Mouse (Mus musculus) hindbrain, embryonic 15.5 days (tissue): ENCODE data around the gene Idnk. TPM values are rescaled to one million over a fixed set of nuclear protein-coding genes. Genes with fewer than 3 reads are reported as not detected.
A peak's percentile ranks its signal among the peaks of the same experiment; 100 is the strongest.

Source experiments
- ATAC-seq: fragments of 200-750 bp; cut with Nextera tagmentation; 2 replicates; pipeline ENCODE4 v1.8.0; 2017; ENCODE audit warnings: low read depth, moderate number of reproducible peaks, moderate TSS enrichment; ENCODE audit not compliant: low FRiP score
- H3K27ac ChIP-seq: fragments of 300-500 bp; sonication (generic); replicated peaks from 2 replicates; pipeline ENCODE4 v1.5.1; 2015; ENCODE audit warnings: mild to moderate bottlenecking, inconsistent platforms
- H3K27me3 ChIP-seq: fragments of 300-500 bp; sonication (generic); 2 replicates; pipeline ENCODE4 v1.6.1; 2015; ENCODE audit warnings: control low read depth, inconsistent platforms
- H3K36me3 ChIP-seq: fragments of 300-500 bp; sonication (generic); 2 replicates; pipeline ENCODE4 v1.6.1; 2015; ENCODE audit warnings: control low read depth, inconsistent platforms
- H3K4me1 ChIP-seq: fragments of 300-500 bp; sonication (generic); replicated peaks from 2 replicates; pipeline ENCODE4 v1.6.1; 2015; ENCODE audit warnings: control low read depth, inconsistent platforms
- H3K4me2 ChIP-seq: fragments of 300-500 bp; sonication (generic); 2 replicates; pipeline ENCODE4 v1.6.1; 2015; ENCODE audit warnings: moderate library complexity, mild to moderate bottlenecking, inconsistent platforms
- H3K4me3 ChIP-seq: fragments of 300-500 bp; sonication (generic); 2 replicates; pipeline ENCODE4 v1.5.1; 2015; ENCODE audit warnings: mild to moderate bottlenecking, inconsistent platforms
- H3K9ac ChIP-seq: fragments of 300-500 bp; sonication (generic); 2 replicates; pipeline ENCODE4 v1.6.1; 2015; ENCODE audit warnings: inconsistent platforms
- H3K9me3 ChIP-seq: fragments of 300-500 bp; sonication (generic); 2 replicates; pipeline ENCODE4 v1.6.1; 2016; ENCODE audit warnings: control low read depth, inconsistent platforms
- WGBS: fragments of 180-500 bp; shearing (Covaris S2); methylation state at CpG from one replicate; pipeline ENCODE4 v1.1.7; 2015; 5-methylcytosine and 5-hydroxymethylcytosine counted together
- polyA plus RNA-seq: library from polyadenylated mRNA; unstranded; fragments of >200 nt; fragmentation: Nextera tagmentation; extraction: Ambion mirVana; gene quantifications from 2 replicates; pipeline ENCODE4 v1.2.1, GENCODE M21; 2015

Idnk gene
- polyA plus RNA-seq, 1 experiment from 2014 or later: 54.2 TPM

DNA sequence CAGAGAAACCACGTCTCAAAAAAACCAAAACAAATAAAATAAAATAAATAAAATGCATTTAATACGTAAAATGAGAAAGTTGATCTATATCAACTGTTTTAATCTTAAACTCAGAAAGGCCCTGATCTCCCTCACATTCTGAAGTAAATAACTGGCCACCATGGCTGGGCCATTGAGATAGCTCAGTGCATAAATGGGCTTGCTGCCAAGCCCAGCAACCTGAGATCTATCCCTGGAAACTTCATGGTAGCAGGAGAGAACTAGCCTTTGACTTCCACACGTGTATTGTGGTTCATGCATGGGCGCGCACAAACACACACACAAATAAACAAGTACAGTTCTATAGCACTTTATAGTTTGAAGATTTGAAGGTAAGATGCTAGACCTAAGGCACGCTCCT, 43.9 kb downstream of the Idnk start:
- no peak overlapping the region for H3K4me3 ChIP-seq
- H3K9me3 ChIP-seq: no peaks in the 10 kb centered on the region
- peaks cover 10% of the 10 kb centered on the region for H3K4me1 ChIP-seq
- H3K36me3 ChIP-seq: peaks cover 10% of the 10 kb centered on the region; the same call in 1 of the 2 replicates
- ATAC-seq: no peak
- H3K4me2 ChIP-seq: no peak overlapping the region
- no peak overlapping the region for H3K9ac ChIP-seq
- H3K27me3 ChIP-seq: no peaks in the 10 kb centered on the region
- WGBS: 93% methylated on average over 6 of the region's 6 CpGs
- H3K27ac ChIP-seq: no peak overlapping the region

DNA sequence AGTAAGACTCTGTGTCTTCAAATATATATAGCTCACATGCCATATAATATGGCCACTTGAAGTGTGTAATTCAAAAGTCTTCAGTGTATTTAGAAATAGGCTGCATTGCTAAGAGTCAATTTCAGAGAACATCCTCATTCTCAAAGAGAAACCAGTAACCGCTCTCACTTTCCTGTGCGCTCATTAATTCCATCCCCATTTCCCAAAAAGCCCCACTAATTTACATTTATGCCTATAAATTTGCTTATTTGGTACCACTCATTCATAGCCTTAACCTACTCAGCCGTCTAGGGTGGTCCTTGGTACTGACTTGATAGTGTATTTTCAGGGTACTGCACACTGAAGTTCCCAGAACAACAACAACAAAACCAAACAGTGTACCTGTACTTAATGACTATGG, 44.5 kb downstream of the Idnk start:
- no peaks in the 10 kb centered on the region for H3K9me3 ChIP-seq
- no peaks in the 10 kb centered on the region for H3K27me3 ChIP-seq
- WGBS: 93% methylated on average over 3 of the region's 3 CpGs
- no peak for ATAC-seq
- H3K9ac ChIP-seq: no peak overlapping the region
- H3K4me2 ChIP-seq: no peak overlapping the region
- H3K27ac ChIP-seq: no peak overlapping the region
- H3K4me3 ChIP-seq: no peak overlapping the region
- H3K36me3 ChIP-seq: peaks cover 10% of the 10 kb centered on the region; the same call in 1 of the 2 replicates
- peaks cover 10% of the 10 kb centered on the region for H3K4me1 ChIP-seq

DNA sequence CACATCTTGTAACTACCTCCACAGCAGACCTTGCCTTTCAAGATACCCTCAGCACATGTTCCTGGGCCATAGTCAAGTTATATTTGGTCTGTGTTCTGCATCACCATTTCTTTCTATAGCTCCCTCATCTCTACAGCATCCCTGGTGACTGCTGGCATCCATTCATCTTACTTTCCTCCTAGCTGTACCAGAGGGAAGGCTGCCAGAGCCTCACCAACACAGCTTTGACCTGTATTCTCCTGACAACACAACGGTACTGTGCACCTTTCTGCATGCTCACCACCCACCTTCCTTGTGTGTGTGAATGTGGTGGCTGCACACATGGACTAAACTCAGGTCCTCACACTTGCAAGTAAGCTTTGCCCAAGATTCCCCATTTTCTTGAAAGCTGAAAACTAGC, 45.5 kb downstream of the Idnk start:
- Histone ChIP-seq H3K4me2 (no peak overlapping the region), H3K4me1 (peaks cover 10% of the 10 kb centered on the region), H3K4me3 (no peak overlapping the region), H3K27ac (no peak overlapping the region), H3K9ac (no peak overlapping the region), H3K9me3 (no peaks in the 10 kb centered on the region), H3K27me3 (no peaks in the 10 kb centered on the region), H3K36me3 (peaks cover 2% of the 10 kb centered on the region; the same call in 1 of the 2 replicates)
- ATAC-seq: no peak
- WGBS: 83% methylated on average over 1 of the region's 1 CpGs

DNA sequence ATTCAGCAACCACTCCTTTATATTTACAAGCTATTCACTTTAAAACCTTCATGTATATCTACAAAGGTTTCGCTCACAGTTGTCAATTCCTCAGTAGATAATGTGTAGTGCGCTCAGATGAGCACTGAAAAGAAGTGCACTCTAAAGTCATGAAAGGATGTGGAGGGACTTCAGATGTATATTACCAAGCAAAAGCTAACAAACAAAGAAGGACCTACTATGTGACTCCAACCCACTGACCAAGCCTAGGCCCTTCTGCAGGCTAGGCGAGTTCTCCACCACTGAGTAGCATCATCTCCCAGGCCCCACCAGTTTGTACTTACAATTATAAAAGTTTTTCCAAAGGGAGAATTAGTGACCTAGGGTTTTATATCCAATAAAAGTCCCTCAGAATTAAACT, 46.8 kb downstream of the Idnk start:
- Histone ChIP-seq H3K27ac (no peak overlapping the region), H3K4me3 (no peak overlapping the region), H3K27me3 (no peaks in the 10 kb centered on the region), H3K36me3 (no peaks in the 10 kb centered on the region), H3K4me1 (peaks cover 10% of the 10 kb centered on the region), H3K9me3 (no peaks in the 10 kb centered on the region), H3K4me2 (no peak overlapping the region), H3K9ac (no peak overlapping the region)
- ATAC-seq: no peak
- 95% methylated on average over 3 of the region's 3 CpGs for WGBS

DNA sequence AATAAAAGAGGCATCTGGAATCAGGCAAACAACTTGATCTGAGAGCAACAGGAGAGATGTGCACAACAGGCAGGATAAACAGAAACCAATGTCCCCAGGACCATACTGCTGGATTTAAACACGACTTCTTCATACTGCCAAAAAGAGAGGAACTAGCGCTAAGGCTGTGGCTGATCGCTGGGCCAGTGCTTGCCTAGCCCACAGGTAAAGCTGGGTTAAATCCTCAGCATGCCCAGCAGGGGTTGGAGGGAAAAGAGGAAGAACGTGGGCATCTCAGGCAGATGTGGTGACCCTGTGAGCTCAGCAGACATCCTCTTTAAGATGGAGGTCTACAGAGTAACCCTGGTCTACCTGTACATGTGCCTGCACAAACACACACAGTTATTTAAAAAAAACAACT, 47.5 kb downstream of the Idnk start:
- Histone ChIP-seq H3K9ac (no peak overlapping the region), H3K9me3 (no peaks in the 10 kb centered on the region), H3K36me3 (no peaks in the 10 kb centered on the region), H3K27ac (no peak overlapping the region), H3K27me3 (no peaks in the 10 kb centered on the region), H3K4me1 (peaks cover 10% of the 10 kb centered on the region), H3K4me2 (no peak overlapping the region), H3K4me3 (no peak overlapping the region)
- WGBS: 64% methylated on average over 4 of the region's 4 CpGs
- no peak for ATAC-seq

DNA sequence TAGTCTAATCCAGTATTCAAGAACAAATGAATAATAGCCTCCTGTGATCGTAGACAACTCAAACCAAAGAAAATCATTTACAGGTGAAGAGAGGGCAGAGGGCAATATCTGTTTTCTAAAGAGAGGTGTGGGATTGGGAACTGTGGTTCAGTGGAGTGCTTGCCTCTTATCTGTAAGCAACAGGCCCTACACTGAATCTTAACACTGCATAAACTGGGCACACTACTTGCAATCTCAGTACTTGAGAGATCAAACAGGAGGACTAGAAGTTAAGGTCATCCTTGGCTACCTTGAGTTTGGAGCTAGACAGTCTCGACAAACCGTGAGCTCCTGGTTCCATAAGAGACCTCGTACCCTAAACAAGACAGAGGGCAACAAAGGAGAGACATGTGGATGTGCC, 48.6 kb downstream of the Idnk start:
- Histone ChIP-seq H3K27me3 (no peaks in the 10 kb centered on the region), H3K36me3 (no peaks in the 10 kb centered on the region), H3K4me2 (no peak overlapping the region), H3K9me3 (no peaks in the 10 kb centered on the region), H3K4me3 (no peak overlapping the region), H3K27ac (no peak overlapping the region), H3K9ac (no peak overlapping the region), H3K4me1 (peaks cover 10% of the 10 kb centered on the region)
- 95% methylated on average over 4 of the region's 4 CpGs for WGBS
- no peak for ATAC-seq

DNA sequence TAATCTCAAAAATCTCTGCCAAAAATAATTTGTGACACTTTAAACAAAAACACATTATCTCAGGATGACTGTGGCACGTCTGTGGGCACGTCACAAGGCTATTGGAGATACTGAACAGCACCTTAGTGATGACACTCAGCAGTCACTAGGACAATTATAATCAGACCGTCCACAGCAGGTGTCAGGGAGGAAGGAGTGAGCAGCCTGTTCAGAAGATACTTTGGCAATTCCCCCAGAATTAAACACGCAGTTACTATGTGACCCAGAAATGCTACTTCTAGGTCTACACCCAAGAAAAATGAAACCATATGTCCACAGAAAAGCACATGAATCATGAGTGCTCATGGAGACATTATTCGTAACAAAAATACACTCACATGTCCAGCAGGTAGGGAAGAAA, 53.0 kb downstream of the Idnk start:
- Histone ChIP-seq H3K36me3 (no peaks in the 10 kb centered on the region), H3K9ac (no peak overlapping the region), H3K4me1 (peaks cover 26% of the 10 kb centered on the region), H3K27me3 (no peaks in the 10 kb centered on the region), H3K4me2 (no peak overlapping the region), H3K4me3 (no peak overlapping the region), H3K9me3 (no peaks in the 10 kb centered on the region), H3K27ac (no peak overlapping the region)
- no peak for ATAC-seq
- WGBS: 78% methylated on average over 5 of the region's 5 CpGs

DNA sequence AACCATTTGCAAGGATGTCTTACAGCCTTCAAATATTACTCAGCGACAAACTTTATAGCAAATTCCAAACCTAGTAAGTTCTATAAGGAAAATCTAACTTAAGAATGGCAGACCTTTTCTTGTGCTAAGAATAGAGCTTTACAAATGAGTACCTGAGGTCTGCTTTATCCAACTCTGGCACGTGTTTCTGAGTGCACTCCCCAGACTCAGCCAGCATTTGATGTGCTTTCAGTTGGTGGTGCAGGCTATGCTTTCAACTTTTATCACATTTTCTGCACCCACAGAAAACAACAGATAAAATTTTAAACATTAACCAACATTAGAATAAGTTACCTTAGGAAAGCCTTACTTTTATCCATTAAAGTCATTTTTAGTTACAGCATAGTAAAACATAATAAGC, 55.1 kb downstream of the Idnk start:
- Histone ChIP-seq H3K4me3 (no peak overlapping the region), H3K4me2 (no peak overlapping the region), H3K27me3 (no peaks in the 10 kb centered on the region), H3K36me3 (no peaks in the 10 kb centered on the region), H3K4me1 (peaks cover 33% of the 10 kb centered on the region), H3K27ac (no peak overlapping the region), H3K9me3 (no peaks in the 10 kb centered on the region), H3K9ac (no peak overlapping the region)
- WGBS: 84% methylated on average over 2 of the region's 2 CpGs
- ATAC-seq: no peak

DNA sequence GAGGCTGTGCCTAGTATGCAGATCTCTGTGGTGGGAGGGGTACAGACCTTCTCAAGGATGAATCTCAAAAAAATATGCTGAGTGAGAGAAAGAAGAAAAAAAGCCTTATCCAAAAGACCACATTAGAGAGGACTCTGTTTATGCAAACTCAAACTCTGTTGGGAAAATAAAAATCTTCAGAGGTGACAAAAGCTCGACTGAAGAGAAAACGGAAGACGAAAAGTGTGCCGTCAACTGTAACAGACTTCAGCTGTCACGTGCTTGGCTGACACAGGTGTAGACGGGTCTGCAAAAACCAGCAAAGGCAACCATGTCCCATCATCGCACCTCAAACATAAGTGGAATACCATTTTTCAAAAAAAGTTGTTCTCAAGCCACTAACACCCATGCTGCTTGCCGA, 56.4 kb downstream of the Idnk start:
- no peak overlapping the region for H3K27ac ChIP-seq
- H3K4me3 ChIP-seq: peak overlapping the region; percentile 77
- no peaks in the 10 kb centered on the region for H3K27me3 ChIP-seq
- H3K36me3 ChIP-seq: no peaks in the 10 kb centered on the region
- H3K4me1 ChIP-seq: peaks cover 33% of the 10 kb centered on the region
- H3K4me2 ChIP-seq: peak overlapping the region; percentile 85
- H3K9me3 ChIP-seq: no peaks in the 10 kb centered on the region
- 68% methylated on average over 8 of the region's 8 CpGs for WGBS
- ATAC-seq: no peak
- no peak overlapping the region for H3K9ac ChIP-seq

Other genes with a start within 250 kb of the Idnk start
- gene Spock1, start 249.3 kb upstream of the Idnk start, polyA plus RNA-seq: 85.6 and 97.3 TPM in 2 replicates
- 12.6 and 14.0 TPM in 2 replicates for gene Klhl3, start 44.1 kb upstream of the Idnk start, polyA plus RNA-seq
- gene Hnrnpa0, start 29.1 kb upstream of the Idnk start, polyA plus RNA-seq: 39.6 and 41.7 TPM in 2 replicates
- gene Ubqln1, start 58.0 kb downstream of the Idnk start, polyA plus RNA-seq: 146 and 158 TPM in 2 replicates
- gene Gkap1, start 118.0 kb downstream of the Idnk start, polyA plus RNA-seq: 35.1 and 38.8 TPM in 2 replicates
- 1.6 and 2.0 TPM in 2 replicates for gene Kif27, start 201.5 kb downstream of the Idnk start, polyA plus RNA-seq
- 21.6 and 22.7 TPM in 2 replicates for gene 2210016F16Rik, start 227.6 kb downstream of the Idnk start, polyA plus RNA-seq
- 21.8 and 21.9 TPM in 2 replicates for gene Rmi1, start 244.6 kb downstream of the Idnk start, polyA plus RNA-seq
- 1,232 and 1,269 TPM in 2 replicates for gene Hnrnpk, start 245.7 kb downstream of the Idnk start, polyA plus RNA-seq